Mouse (Mus musculus): Measurements from ENCODE around the gene Zfp235. TPM values are rescaled to one million over a fixed set of nuclear protein-coding genes. Genes with fewer than 3 reads are reported as not detected.

The Zfp235 gene
- polyA plus RNA-seq (2017; shearing (Covaris generic)) = 10 to 100 TPM; 14.7 to 18.5 (median 16.5) TPM

GRCm38 (mm10) chr7:24133996-24134828 is at the start of gene Zfp235:
Gene Zfp235, plus strand, starts transcription at chr7:24134169.
- ATAC-seq = peak; percentile 99

- ATAC-seq = no peak
Observed at GRCm38 (mm10) chr7:24086871-24087270, 47.1 kb upstream of the Zfp235 start.

GRCm38 (mm10) chr7:24087485-24088125 is 46.4 kb upstream of the Zfp235 start:
- no peak for ATAC-seq

GRCm38 (mm10) chr7:24104403-24104802 is 29.6 kb upstream of the Zfp235 start:
- no peak for ATAC-seq

- ATAC-seq = no peak
Observed at GRCm38 (mm10) chr7:24105144-24105703, 28.7 kb upstream of the Zfp235 start.

- no peak for ATAC-seq
Observed at GRCm38 (mm10) chr7:24110839-24111238, 23.1 kb upstream of the Zfp235 start.

- no peak for ATAC-seq
Observed at GRCm38 (mm10) chr7:24111772-24112155, 22.2 kb upstream of the Zfp235 start.

- ATAC-seq = no peak
Observed at GRCm38 (mm10) chr7:24112156-24112856, 21.7 kb upstream of the Zfp235 start, which contains the start of gene Zfp112. Gene Zfp112, plus strand, starts transcription at chr7:24112314.

- no peak for ATAC-seq
Observed at GRCm38 (mm10) chr7:24113001-24113400, 21.0 kb upstream of the Zfp235 start.

GRCm38 (mm10) chr7:24116655-24117054 is 17.3 kb upstream of the Zfp235 start:
- ATAC-seq = no peak

GRCm38 (mm10) chr7:24133425-24133995 is 459 bp upstream of the Zfp235 start:
- no peak for ATAC-seq

- no peak for ATAC-seq
Observed at GRCm38 (mm10) chr7:24142566-24142965, 8.6 kb downstream of the Zfp235 start.

GRCm38 (mm10) chr7:24153272-24153671 is 19.3 kb downstream of the Zfp235 start:
- ATAC-seq = no peak

GRCm38 (mm10) chr7:24172191-24172590 is 38.2 kb downstream of the Zfp235 start:
- ATAC-seq = no peak

- ATAC-seq = peak; percentile 50
Observed at GRCm38 (mm10) chr7:24174618-24175336, 40.8 kb downstream of the Zfp235 start, which contains the start of gene Zfp114. Gene Zfp114, plus strand, starts transcription at chr7:24175060.

GRCm38 (mm10) chr7:24175337-24175711 is 41.4 kb downstream of the Zfp235 start:
- no peak for ATAC-seq

GRCm38 (mm10) chr7:24187611-24188010 is 53.6 kb downstream of the Zfp235 start:
- no peak for ATAC-seq

- no peak for ATAC-seq
Observed at GRCm38 (mm10) chr7:24188901-24189570, 55.1 kb downstream of the Zfp235 start.

GRCm38 (mm10) chr7:24189571-24189944 is 55.6 kb downstream of the Zfp235 start:
- ATAC-seq = no peak

- no peak for ATAC-seq
Observed at GRCm38 (mm10) chr7:24191361-24191760, 57.4 kb downstream of the Zfp235 start.
